Mouse (Mus musculus) erythroid progenitor cell, adult 5-6 weeks (primary cell): Measurements from ENCODE around the gene Ly86. TPM values are rescaled to one million over a fixed set of nuclear protein-coding genes. Genes with fewer than 3 reads are reported as not detected.

Experiments used
- ATAC-seq: replicated peaks from 2 replicates; pipeline ENCODE4 v1.8.0; 2016; ENCODE audit warnings: moderate number of reproducible peaks, mild to moderate bottlenecking, moderate TSS enrichment, inconsistent platforms; ENCODE audit not compliant: poor library complexity, low FRiP score, severe bottlenecking
- total RNA-seq, 2 experiments: library from RNA; stranded (forward) in 1 of 2; stranded (reverse) in 1 of 2; fragments of 150-400 nt in 1 of 2; fragments of 186-747, 209-891 nt in 1 of 2; gene quantifications; 2 replicates each; pipeline versions ENCODE4 v1.2.3 to v1.2.4; 2015 to 2017; ENCODE audit warnings: low replicate concordance in 2 of 2

The Ly86 gene
- total RNA-seq, 2 experiments from 2014 or later: 19.3 to 39.4 TPM

GRCm38 (mm10) chr13:37349051-37349450, 4.0 kb downstream of the Ly86 start:
- ATAC-seq: no peak

- no peak for ATAC-seq
Observed at GRCm38 (mm10) chr13:37353016-37353415, 8.0 kb downstream of the Ly86 start.

GRCm38 (mm10) chr13:37353868-37354267, 8.9 kb downstream of the Ly86 start:
- no peak for ATAC-seq

- no peak for ATAC-seq
Observed at GRCm38 (mm10) chr13:37354432-37354831, 9.4 kb downstream of the Ly86 start.

GRCm38 (mm10) chr13:37355642-37356331, 10.8 kb downstream of the Ly86 start:
- no peak for ATAC-seq

GRCm38 (mm10) chr13:37356549-37356948, 11.5 kb downstream of the Ly86 start:
- ATAC-seq: no peak

- no peak for ATAC-seq
Observed at GRCm38 (mm10) chr13:37358112-37358511, 13.1 kb downstream of the Ly86 start.

GRCm38 (mm10) chr13:37361249-37361648, 16.2 kb downstream of the Ly86 start:
- ATAC-seq: no peak

GRCm38 (mm10) chr13:37364351-37364750, 19.3 kb downstream of the Ly86 start:
- ATAC-seq: no peak

GRCm38 (mm10) chr13:37376411-37376810, 31.4 kb downstream of the Ly86 start:
- no peak for ATAC-seq

GRCm38 (mm10) chr13:37388222-37389202, 43.5 kb downstream of the Ly86 start:
- no peak for ATAC-seq

- no peak for ATAC-seq
Observed at GRCm38 (mm10) chr13:37389296-37389695, 44.3 kb downstream of the Ly86 start.

- ATAC-seq: no peak
Observed at GRCm38 (mm10) chr13:37398791-37399190, 53.8 kb downstream of the Ly86 start.

- ATAC-seq: no peak
Observed at GRCm38 (mm10) chr13:37399340-37399739, 54.3 kb downstream of the Ly86 start.

GRCm38 (mm10) chr13:37402421-37402820, 57.4 kb downstream of the Ly86 start:
- ATAC-seq: no peak

GRCm38 (mm10) chr13:37403708-37404107, 58.7 kb downstream of the Ly86 start:
- no peak for ATAC-seq

- no peak for ATAC-seq
Observed at GRCm38 (mm10) chr13:37415696-37416095, 70.7 kb downstream of the Ly86 start.

- ATAC-seq: no peak
Observed at GRCm38 (mm10) chr13:37423416-37423815, 78.4 kb downstream of the Ly86 start.

GRCm38 (mm10) chr13:37424904-37425303, 79.9 kb downstream of the Ly86 start:
- ATAC-seq: no peak

GRCm38 (mm10) chr13:37425406-37425805, 80.4 kb downstream of the Ly86 start:
- no peak for ATAC-seq
